Mouse (Mus musculus) testis, adult 2 months (tissue): ENCODE data around the gene Tpx2.

Source experiments
- CTCF ChIP-seq: fragments of 200-500 bp; IDR thresholded peaks from 2 replicates; pipeline ENCODE4 v1.5.1; 2012; ENCODE audit warnings: low read depth, mild to moderate bottlenecking, inconsistent platforms, low read length, moderate library complexity; ENCODE audit not compliant: control insufficient read depth, insufficient read depth, insufficient replicate concordance
- POLR2A ChIP-seq: fragments of 200-500 bp; IDR thresholded peaks from 2 replicates; pipeline ENCODE4 v1.6.1; 2012; ENCODE audit warnings: low read depth, mild to moderate bottlenecking, inconsistent platforms, low read length, moderate library complexity; ENCODE audit not compliant: control insufficient read depth

DNA sequence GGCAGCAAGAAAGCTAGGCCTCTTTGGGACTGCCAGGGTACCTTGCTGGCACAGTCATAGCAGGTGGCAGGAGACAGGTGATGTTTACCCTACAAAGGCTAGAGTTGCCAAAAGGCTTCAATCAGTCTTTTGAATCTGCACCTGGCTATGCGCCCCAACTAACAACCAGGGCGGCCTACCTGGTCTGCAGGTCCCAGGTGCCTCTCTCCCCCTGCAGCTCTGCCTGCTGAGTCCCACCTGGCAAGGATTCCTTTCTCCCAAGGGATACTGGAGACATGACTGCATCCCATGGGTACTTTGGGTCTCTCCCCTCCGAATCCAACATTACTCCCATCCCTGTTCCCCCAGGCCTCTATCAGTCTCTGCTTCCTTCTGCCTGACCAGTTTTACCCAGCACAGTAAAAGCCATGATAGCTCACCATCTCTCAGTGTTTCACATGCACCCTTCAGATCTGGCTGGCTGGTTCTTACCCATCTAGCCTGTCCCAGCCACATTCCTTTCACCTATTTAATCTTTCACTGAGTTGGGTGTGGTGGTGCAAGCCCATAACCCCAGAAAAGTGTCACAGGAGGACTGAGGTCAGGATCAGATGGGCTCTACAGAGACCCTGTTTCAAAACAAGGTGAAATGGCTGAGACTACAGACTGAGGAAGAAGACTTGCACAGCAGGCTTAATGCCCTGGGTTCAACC is 31.0 kb upstream of the Tpx2 start:
- TF ChIP-seq CTCF (no peak), POLR2A (no peak)
